1 mouse cellular context compared by ENCODE assay signal in genomic region chr17:37029162-37029561, GRCm38 (mm10).
TF ChIP-seq lines count a peak whose summit lies in the region.

No protein-coding gene starts in this region.

TF ChIP-seq in CH12.LX, 34 proteins besides CTCF, POLR2A, EP300 and RAD21 (continued from another document):
- TF ChIP-seq E2F4 (IDR thresholded peaks at IDR 0.05; ENCODE audit: insufficient replicate concordance, low read depth, low read length), result no peak
- no peak for TF ChIP-seq MAZ (IDR thresholded peaks at IDR 0.05; ENCODE audit: low read depth, low read length)
- TF ChIP-seq USF1 (IDR thresholded peaks at IDR 0.05; ENCODE audit: low read depth, low read length), result no peak
- TF ChIP-seq GABPA (IDR thresholded peaks at IDR 0.05; ENCODE audit: insufficient replicate concordance, low read depth, low read length), result no peak
- TF ChIP-seq NELFE (IDR thresholded peaks at IDR 0.05; ENCODE audit: low read depth, low read length), result no peak
- TF ChIP-seq IRF4 (IDR thresholded peaks at IDR 0.05; ENCODE audit: low read depth, low read length), result no peak
- TF ChIP-seq MEF2A (IDR thresholded peaks at IDR 0.05; ENCODE audit: borderline replicate concordance, low read depth, low read length), result no peak
- no peak for TF ChIP-seq TCF12 (IDR thresholded peaks at IDR 0.05; ENCODE audit: low read depth, low read length)
- TF ChIP-seq SMC3 (IDR thresholded peaks at IDR 0.05; ENCODE audit: low read depth, low read length), result no peak
- no peak for TF ChIP-seq MXI1 (IDR thresholded peaks at IDR 0.05; ENCODE audit: low read depth, low read length)
- no peak for TF ChIP-seq JUND (conservative IDR thresholded peaks at IDR 0.05; ENCODE audit: low read depth, low read length)
- no peak for TF ChIP-seq JUN (IDR thresholded peaks at IDR 0.05; ENCODE audit: insufficient read depth, low read depth, low read length)
- no peak for TF ChIP-seq MAX (IDR thresholded peaks at IDR 0.05; ENCODE audit: low read length)
- TF ChIP-seq CHD1 (IDR thresholded peaks at IDR 0.05; ENCODE audit: low read depth, low read length), result no peak
